Mouse (Mus musculus): ENCODE measurements around the gene Saa3. TPM values are rescaled to one million over a fixed set of nuclear protein-coding genes. Genes with fewer than 3 reads are reported as not detected.
A peak's percentile ranks its signal among the peaks of the same experiment; 100 is the strongest.
"Not testable (repeated sequence)": the region's sequence is repeated elsewhere in the genome, so short reads cannot be mapped to it uniquely, and the experiment has no call there.

Saa3 gene
- polyA plus RNA-seq, 1 experiment from 2014 or later = 0.29 TPM

DNA sequence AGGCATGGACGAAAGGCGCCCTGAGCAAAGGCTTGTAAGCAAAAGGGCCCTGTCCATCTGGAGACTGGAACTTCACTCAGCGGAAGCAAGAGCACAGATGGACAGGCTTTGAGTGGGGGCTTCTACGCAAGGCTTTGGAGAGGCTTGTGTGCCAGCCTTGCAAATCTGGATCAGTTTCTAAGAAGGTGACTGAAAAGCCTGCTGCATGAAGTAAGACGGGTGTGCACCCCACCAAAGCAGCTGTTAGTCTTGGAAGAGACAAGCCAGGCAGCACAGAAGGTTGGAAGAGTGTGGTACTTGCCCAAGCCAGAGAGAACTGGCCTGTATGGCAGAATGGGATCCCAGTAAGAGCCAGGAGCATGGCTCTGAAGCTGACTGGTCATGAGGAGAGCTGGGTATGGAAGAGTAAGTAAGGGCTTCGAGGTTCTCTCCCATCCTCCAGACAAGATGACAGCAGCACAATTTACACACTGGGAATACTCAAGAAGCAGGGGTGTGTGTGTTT is 14.9 kb downstream of the Saa3 start:
- WGBS = 93% methylated on average over 6 of the region's 6 CpGs
- Histone ChIP-seq H3K4me2 (no peak overlapping the region), H3K4me1 (no peaks in the 10 kb centered on the region), H3K9me3 (replicated peaks) (no peaks in the 10 kb centered on the region), H3K9ac (replicated peaks) (no peak overlapping the region), H3K36me3 (peaks cover 86% of the 10 kb centered on the region), H3K27ac (replicated peaks) (no peak overlapping the region), H3K27me3 (replicated peaks) (no peaks in the 10 kb centered on the region), H3K4me3 (replicated peaks) (no peak overlapping the region)
- no peak for ATAC-seq (ENCODE audit: low FRiP score)

DNA sequence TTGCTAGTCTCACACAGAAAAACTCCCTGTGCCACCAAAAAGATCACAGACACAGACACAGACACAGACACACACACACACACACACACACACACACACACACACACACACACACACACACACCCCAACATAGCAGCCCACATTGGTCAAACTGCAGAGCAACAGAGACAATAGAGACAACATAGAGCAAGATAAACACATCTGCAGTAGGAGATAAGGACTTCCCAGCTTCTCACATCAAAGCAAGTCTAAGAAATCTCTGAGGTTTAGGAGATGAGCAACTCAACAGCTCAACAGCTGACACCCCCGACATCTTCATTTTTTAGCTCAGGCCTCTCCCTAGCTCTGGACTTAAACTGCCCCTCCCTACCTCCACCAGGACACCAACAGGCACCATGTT is 18.7 kb downstream of the Saa3 start:
- Histone ChIP-seq H3K36me3 (peaks cover 65% of the 10 kb centered on the region), H3K9ac (replicated peaks) (no peak overlapping the region), H3K27me3 (replicated peaks) (no peaks in the 10 kb centered on the region), H3K4me2 (no peak overlapping the region), H3K27ac (replicated peaks) (no peak overlapping the region), H3K9me3 (replicated peaks) (no peaks in the 10 kb centered on the region), H3K4me3 (replicated peaks) (no peak overlapping the region), H3K4me1 (no peaks in the 10 kb centered on the region)
- WGBS = 85% methylated on average over 1 of the region's 1 CpGs
- ATAC-seq (ENCODE audit: low FRiP score) = no peak

DNA sequence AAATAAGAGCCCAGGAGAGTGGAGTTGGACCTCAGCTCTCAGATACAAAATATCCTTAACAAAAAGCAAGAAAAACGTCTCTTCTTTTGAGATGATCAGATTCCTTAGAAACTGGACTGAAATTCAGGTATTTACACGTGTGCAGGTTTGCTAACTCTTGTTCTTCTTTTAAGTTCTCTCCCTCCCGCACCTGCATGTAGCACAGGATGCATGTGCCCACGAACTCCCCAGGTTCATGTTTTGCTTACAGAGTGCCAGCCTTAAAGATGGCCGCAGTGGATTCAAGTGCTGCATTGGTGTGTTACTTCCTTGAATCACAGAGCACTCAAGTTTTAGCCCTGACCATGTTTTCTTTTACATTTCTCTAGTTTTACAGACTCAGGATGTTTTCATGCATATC is 28.7 kb downstream of the Saa3 start:
- no peak overlapping the region for H3K4me2 ChIP-seq
- H3K36me3 ChIP-seq = peaks cover 26% of the 10 kb centered on the region
- no peak overlapping the region for H3K4me3 ChIP-seq (replicated peaks)
- H3K27ac ChIP-seq (replicated peaks) = no peak overlapping the region
- no peaks in the 10 kb centered on the region for H3K4me1 ChIP-seq
- ATAC-seq (ENCODE audit: low FRiP score) = no peak
- WGBS = 90% methylated on average over 5 of the region's 5 CpGs
- H3K9me3 ChIP-seq (replicated peaks) = no peaks in the 10 kb centered on the region
- H3K27me3 ChIP-seq (replicated peaks) = no peaks in the 10 kb centered on the region
- no peak overlapping the region for H3K9ac ChIP-seq (replicated peaks)

DNA sequence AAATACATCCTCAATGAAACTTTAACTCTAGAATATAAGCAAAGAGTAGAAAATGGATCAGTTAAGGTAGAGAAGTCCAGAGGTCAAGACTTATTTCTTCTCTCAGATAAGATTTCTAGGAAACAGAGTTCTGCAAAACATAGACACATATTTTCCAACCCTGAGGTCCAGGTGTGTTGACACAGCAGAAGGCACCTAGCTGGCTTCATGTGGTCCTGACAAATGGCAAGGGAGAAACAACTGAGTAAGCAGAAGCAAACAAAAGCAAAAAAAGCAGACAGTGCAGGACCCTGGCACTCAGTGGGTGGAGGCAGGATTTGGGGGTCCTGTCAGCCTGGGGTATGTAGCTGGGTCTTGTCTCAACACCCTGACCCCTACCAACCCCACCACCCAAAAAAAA is 34.8 kb downstream of the Saa3 start:
- H3K4me1 ChIP-seq = 0 out of 2 replicates have a peak, but pooled peaks cover 3% of the 10 kb centered on the region
- H3K4me2 ChIP-seq = no peak overlapping the region
- ATAC-seq (ENCODE audit: low FRiP score) = no peak

DNA sequence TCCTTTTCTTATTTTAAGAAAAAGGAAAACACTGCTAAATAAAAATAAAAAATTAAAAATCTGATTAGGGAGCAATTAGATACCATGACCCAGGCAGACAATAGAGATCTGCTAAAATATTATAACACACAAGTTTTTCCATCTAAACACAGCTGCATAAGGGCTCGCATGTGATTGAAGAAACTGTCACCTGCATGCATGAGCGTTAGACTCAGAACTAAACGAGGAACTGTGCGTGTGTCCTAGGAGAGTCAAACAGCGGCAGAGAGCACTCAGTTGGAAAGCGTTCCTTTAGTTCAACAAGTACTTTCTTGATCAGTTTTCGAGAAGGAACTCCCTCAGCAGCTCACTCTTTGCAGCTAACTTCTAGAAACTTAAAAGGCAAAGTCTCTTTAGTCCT is 36.5 kb downstream of the Saa3 start:
- H3K4me1 ChIP-seq; H3K4me2 ChIP-seq; ATAC-seq (ENCODE audit: low FRiP score); H3K27me3 ChIP-seq (replicated peaks); H3K9ac ChIP-seq (replicated peaks); H3K9me3 ChIP-seq (replicated peaks); H3K36me3 ChIP-seq; H3K4me3 ChIP-seq (replicated peaks); H3K27ac ChIP-seq (replicated peaks): not testable (repeated sequence)
- 85% methylated on average over 7 of the region's 7 CpGs for WGBS

More for the DNA sequence above, 34.8 kb downstream of the Saa3 start:
- no peaks in the 10 kb centered on the region for H3K36me3 ChIP-seq
- no peaks in the 10 kb centered on the region for H3K27me3 ChIP-seq (replicated peaks)
- no peak overlapping the region for H3K4me3 ChIP-seq (replicated peaks)
- H3K9ac ChIP-seq (replicated peaks) = no peak overlapping the region
- H3K9me3 ChIP-seq (replicated peaks) = no peaks in the 10 kb centered on the region
- H3K27ac ChIP-seq (replicated peaks) = no peak overlapping the region

DNA sequence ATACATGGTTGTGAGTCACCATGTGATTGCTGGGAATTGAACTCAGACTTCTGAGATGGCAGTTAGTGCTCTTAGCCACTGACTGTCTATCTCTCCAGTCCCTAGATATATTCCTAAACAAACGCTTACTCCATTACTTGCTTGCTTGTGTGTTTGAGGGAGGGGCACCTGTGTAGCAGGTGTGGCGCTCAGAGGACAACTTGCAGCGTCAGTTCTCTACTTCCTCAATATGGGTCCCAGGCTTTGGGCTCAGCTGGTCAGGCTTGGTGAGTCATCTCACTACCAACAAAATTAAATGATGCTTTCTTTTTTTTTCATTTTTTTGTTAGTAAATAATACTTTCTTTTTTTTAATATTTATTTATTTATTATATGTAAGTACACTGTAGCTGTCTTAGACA is 37.1 kb downstream of the Saa3 start:
- no peak overlapping the region for H3K9ac ChIP-seq (replicated peaks)
- H3K4me1 ChIP-seq = 0 out of 2 replicates have a peak, but pooled peaks cover 3% of the 10 kb centered on the region
- H3K27ac ChIP-seq (replicated peaks) = no peak overlapping the region
- ATAC-seq (ENCODE audit: low FRiP score) = no peak
- 95% methylated on average over 3 of the region's 3 CpGs for WGBS
- H3K27me3 ChIP-seq (replicated peaks) = no peaks in the 10 kb centered on the region
- no peak overlapping the region for H3K4me2 ChIP-seq
- H3K4me3 ChIP-seq (replicated peaks) = no peak overlapping the region
- no peaks in the 10 kb centered on the region for H3K36me3 ChIP-seq
- H3K9me3 ChIP-seq (replicated peaks) = no peaks in the 10 kb centered on the region

DNA sequence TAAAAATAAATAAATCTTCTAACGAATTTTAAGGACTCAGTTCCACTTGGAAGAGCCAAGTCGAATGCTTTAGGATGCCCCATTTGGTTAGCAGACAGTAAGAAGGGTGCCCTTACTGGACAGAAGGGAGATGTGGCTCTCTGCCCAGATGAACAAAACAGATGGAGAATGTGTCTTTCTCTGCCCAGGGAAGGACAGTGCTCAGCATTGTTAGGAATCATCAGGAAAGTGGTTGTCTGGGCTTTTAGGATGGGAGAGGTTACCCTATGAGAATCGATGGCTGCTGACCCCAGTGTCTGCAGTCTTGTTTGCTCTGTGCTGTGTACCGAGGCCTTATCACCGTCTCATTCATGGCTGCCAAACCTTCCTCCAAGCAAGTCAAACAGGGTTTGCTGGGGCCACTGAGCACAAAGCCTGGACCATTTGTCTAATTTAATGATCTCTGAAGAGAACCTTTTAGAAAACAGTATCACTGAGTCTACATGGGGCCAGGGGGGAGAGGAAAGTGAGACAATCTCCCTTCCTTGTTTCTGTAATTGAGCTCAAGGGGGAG is 38.6 kb downstream of the Saa3 start:
- Histone ChIP-seq H3K4me2 (no peak overlapping the region), H3K9ac (replicated peaks) (no peak overlapping the region), H3K27ac (replicated peaks) (0 out of 2 replicates have a peak overlapping the region, but pooled peaks have one; percentile 14), H3K9me3 (replicated peaks) (no peaks in the 10 kb centered on the region), H3K36me3 (no peaks in the 10 kb centered on the region), H3K27me3 (replicated peaks) (no peaks in the 10 kb centered on the region), H3K4me3 (replicated peaks) (no peak overlapping the region), H3K4me1 (0 out of 2 replicates have a peak, but pooled peaks cover 3% of the 10 kb centered on the region)
- ATAC-seq (ENCODE audit: low FRiP score) = no peak
- WGBS = 52% methylated on average over 5 of the region's 5 CpGs

DNA sequence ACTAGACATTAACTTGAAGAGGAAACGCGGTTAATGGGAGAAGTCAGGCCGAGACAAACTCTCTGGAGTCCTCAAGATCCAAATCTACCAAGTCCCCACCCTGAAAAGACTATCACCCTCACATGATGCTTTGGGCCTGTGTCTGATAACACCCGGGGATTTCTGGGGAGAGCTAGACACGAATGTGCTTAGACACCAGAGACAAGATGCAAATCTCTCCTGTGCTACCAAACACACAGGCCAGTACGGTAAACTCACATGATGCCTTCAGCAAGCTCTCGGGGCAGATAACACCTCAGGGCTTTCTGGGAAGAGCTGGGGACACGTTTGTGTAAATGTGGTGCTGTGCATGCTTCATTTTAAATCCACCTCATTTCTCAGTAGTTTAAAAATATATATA is 39.6 kb downstream of the Saa3 start:
- no peaks in the 10 kb centered on the region for H3K36me3 ChIP-seq
- 0 out of 2 replicates have a peak, but pooled peaks cover 3% of the 10 kb centered on the region for H3K4me1 ChIP-seq
- H3K4me3 ChIP-seq (replicated peaks) = no peak overlapping the region
- no peak overlapping the region for H3K4me2 ChIP-seq
- H3K9ac ChIP-seq (replicated peaks) = no peak overlapping the region
- no peaks in the 10 kb centered on the region for H3K27me3 ChIP-seq (replicated peaks)
- no peak overlapping the region for H3K27ac ChIP-seq (replicated peaks)
- no peaks in the 10 kb centered on the region for H3K9me3 ChIP-seq (replicated peaks)
- WGBS = 86% methylated on average over 8 of the region's 8 CpGs
- ATAC-seq (ENCODE audit: low FRiP score) = no peak

DNA sequence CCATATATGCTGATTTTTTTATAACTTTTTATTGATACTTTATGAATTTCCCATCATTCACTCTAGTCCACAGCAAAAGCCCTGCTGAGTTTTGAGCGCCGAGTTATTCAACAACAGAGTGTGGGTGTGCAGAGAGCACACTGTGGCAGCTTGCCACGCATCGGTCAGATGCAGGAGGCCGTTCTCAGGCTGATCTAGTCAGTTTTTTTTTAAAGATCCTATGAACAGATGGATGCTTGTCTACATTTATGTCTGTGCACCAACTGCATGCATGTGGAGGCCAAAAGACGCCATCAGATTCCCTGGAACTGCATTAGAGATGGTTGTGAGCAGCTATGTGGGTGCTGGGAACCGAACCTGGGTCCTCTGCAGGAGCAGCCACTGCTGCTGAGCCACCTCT is 40.4 kb downstream of the Saa3 start:
- ATAC-seq (ENCODE audit: low FRiP score) = no peak
- H3K27me3 ChIP-seq (replicated peaks) = no peaks in the 10 kb centered on the region
- H3K4me1 ChIP-seq = 0 out of 2 replicates have a peak, but pooled peaks cover 3% of the 10 kb centered on the region
- H3K9me3 ChIP-seq (replicated peaks) = no peaks in the 10 kb centered on the region
- H3K27ac ChIP-seq (replicated peaks) = no peak overlapping the region
- no peak overlapping the region for H3K9ac ChIP-seq (replicated peaks)
- H3K4me2 ChIP-seq = no peak overlapping the region
- no peak overlapping the region for H3K4me3 ChIP-seq (replicated peaks)
- WGBS = 91% methylated on average over 7 of the region's 7 CpGs
- no peaks in the 10 kb centered on the region for H3K36me3 ChIP-seq

DNA sequence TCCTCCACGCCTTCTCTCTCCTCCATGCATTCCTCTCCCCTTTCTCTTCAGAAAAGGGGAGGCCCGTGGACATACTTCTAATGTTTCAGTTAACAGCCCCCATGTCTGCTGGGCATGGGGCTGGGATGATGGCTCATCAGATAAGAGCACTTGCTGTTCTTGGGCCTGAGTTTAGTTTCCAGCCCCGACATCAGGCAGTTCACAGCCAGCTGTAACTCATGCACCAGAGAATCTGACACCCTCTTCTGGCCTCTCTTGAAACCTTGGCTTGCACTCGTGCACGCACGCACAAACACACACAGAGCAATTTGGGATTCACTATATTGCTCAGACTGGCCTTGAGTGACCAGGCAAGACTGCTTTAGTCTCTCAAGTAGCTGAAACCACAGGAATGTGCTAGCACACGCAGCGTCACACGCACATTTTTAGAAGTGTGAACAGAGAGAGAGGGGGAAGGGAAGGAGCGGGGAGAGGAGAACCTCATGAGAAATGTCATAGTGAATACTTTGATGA is 43.3 kb downstream of the Saa3 start, which contains the start of gene Tph1:
Tph1 (minus strand) TSS at position 378 of the 513 bp plus-strand sequence.
- Histone ChIP-seq H3K27me3 (replicated peaks) (no peaks in the 10 kb centered on the region), H3K36me3 (no peaks in the 10 kb centered on the region), H3K27ac (replicated peaks) (no peak within 1 kb of the TSS), H3K9ac (replicated peaks) (no peak within 1 kb of the TSS), H3K9me3 (replicated peaks) (no peaks in the 10 kb centered on the region), H3K4me3 (replicated peaks) (no peak within 1 kb of the TSS), H3K4me1 (peaks cover 6% of the 10 kb centered on the region; the same call in 1 of the 2 replicates), H3K4me2 (no peak within 1 kb of the TSS)
- no peak for ATAC-seq (ENCODE audit: low FRiP score)
- 73% methylated on average over 10 of the region's 10 CpGs for WGBS

DNA sequence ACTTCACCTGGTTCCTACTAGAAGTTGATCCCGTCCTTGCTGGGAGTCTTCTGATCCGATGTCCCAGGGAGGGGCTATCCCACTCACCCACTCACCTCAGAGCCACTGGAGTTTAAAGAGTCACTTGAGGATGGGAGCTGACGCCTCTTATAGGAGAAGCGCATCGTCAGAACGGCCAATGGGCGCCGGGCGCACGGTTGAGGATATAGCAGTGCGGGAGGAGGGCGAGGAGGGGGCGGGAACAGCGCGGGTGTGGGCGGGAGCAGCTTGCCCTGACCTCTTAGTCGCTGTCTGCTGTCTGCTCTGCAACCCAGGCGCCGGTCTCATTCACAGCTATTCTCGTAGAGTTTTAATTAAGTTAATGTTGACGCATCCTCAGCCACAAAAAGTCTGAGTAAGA is 48.2 kb downstream of the Saa3 start:
- no peak overlapping the region; the same call in 1 of the 2 replicates for H3K4me3 ChIP-seq (replicated peaks)
- WGBS = 2% methylated on average over 21 of the region's 21 CpGs
- H3K9ac ChIP-seq (replicated peaks) = no peak overlapping the region
- no peak overlapping the region for H3K27ac ChIP-seq (replicated peaks)
- H3K36me3 ChIP-seq = no peaks in the 10 kb centered on the region
- no peak for ATAC-seq (ENCODE audit: low FRiP score)
- H3K4me1 ChIP-seq = peaks cover 8% of the 10 kb centered on the region; the same call in 1 of the 2 replicates
- H3K4me2 ChIP-seq = peak overlapping the region; percentile 50
- H3K9me3 ChIP-seq (replicated peaks) = no peaks in the 10 kb centered on the region
- 0 out of 2 replicates have a peak, but pooled peaks cover 12% of the 10 kb centered on the region for H3K27me3 ChIP-seq (replicated peaks)

DNA sequence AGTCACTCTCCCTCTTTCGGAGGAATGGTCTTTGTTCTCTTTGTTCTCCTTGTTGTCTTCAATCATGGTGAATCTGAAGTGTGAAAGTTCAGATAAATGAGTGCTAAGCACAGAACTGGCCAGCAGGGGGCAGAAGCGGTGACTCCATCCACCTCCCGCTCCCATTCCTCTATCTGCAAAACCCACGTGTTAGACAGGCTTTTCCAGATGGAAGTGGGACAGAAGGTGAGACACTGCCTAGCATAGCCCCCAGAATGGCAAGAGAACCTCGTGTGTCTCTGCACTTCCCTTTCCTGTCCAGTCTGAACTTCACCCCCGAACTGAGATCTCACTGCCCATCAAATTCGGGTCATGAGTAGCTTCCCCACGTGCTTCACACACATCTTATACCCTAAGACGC is 50.3 kb downstream of the Saa3 start:
- WGBS = 36% methylated on average over 9 of the region's 9 CpGs
- Histone ChIP-seq H3K9me3 (replicated peaks) (no peaks in the 10 kb centered on the region), H3K36me3 (no peaks in the 10 kb centered on the region)

More for the DNA sequence above, 50.3 kb downstream of the Saa3 start:
- peaks cover 12% of the 10 kb centered on the region; the same call in 1 of the 2 replicates for H3K4me1 ChIP-seq
- no peak overlapping the region for H3K9ac ChIP-seq (replicated peaks)
- 0 out of 2 replicates have a peak, but pooled peaks cover 12% of the 10 kb centered on the region for H3K27me3 ChIP-seq (replicated peaks)
- H3K4me2 ChIP-seq = no peak overlapping the region
- no peak for ATAC-seq (ENCODE audit: low FRiP score)
- no peak overlapping the region for H3K4me3 ChIP-seq (replicated peaks)
- H3K27ac ChIP-seq (replicated peaks) = no peak overlapping the region

Data from neural tube, embryonic 15.5 days (tissue).